In the genomic region with DNA sequence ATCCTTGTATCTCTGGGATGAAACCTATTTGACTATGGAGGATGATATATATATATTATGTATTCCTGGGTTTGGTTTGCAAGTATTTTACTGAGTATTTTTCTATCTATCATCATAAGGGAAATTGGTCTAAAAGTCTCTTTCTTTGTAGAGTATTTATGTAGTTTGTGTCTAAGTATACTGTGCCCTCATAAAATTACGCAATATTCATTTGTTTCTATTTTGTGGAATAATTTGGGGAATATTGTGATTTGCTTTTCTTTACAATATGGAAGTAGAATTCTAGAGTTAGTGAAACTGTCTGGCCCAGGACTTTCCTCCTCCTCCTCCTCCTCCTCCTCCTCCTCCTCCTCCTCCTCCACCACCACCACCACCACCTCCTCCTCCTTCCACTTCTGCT, we compare ENCODE assay signal across 21 mouse cellular contexts.
DNase-seq lines count a peak whose midpoint lies in the region; ATAC-seq and TF ChIP-seq lines count a peak whose summit lies in the region.
"Had no signal": no experiment of that assay in that cellular context is flagged by ENCODE, and none has a peak within 500 bp of the region (broad histone marks: within the 10 kb centered on the region; RNA-seq: fewer than 3 reads in every experiment).

No protein-coding gene starts in this region.

- ATAC-seq in cerebellum, adult (ENCODE audit: insufficient number of reproducible peaks, low FRiP score, low TSS enrichment) = no peak
- ATAC-seq in forebrain, embryonic 11.5 days (replicated peaks; ENCODE audit: low FRiP score) = no peak
- ATAC-seq: activated CD4-positive, CD25-positive, alpha-beta regulatory T cell, adult 4 months; CD4-positive, CD25-positive, alpha-beta regulatory T cell, adult 4 months; Patski had no signal

- TF ChIP-seq CTCF in C2C12 (IDR thresholded peaks at IDR 0.05; ENCODE audit: control insufficient read depth, insufficient read depth, insufficient read length) = no peak

- H3K79me2 ChIP-seq in C2C12 (ENCODE audit: control insufficient read depth, insufficient read depth) (no peaks in the 10 kb centered on the region), myocyte (ENCODE audit: control insufficient read depth, insufficient read depth) (no peaks in the 10 kb centered on the region)

- H3ac ChIP-seq in C2C12 (ENCODE audit: control insufficient read depth, insufficient read length, low read depth) = no peak overlapping the region
- no peak overlapping the region for H3ac ChIP-seq in myocyte (ENCODE audit: control insufficient read depth, insufficient read length)

- H3K9ac ChIP-seq in forebrain, embryonic 11.5 days (ENCODE audit: low read length) = no peak overlapping the region

- no peaks in the 10 kb centered on the region for H3K4me1 ChIP-seq in forebrain, embryonic 11.5 days (replicated peaks; ENCODE audit: control insufficient read depth, insufficient read depth, low read length)

- no peaks in the 10 kb centered on the region for H3K27me3 ChIP-seq in C2C12 (ENCODE audit: control insufficient read depth, insufficient read depth, insufficient read length)
- no peaks in the 10 kb centered on the region for H3K27me3 ChIP-seq in myocyte (ENCODE audit: control insufficient read depth, insufficient read depth, insufficient read length)
- H3K27me3 ChIP-seq in forebrain, embryonic 11.5 days (ENCODE audit: control insufficient read depth, insufficient read depth, low read length) = no peaks in the 10 kb centered on the region
- H3K27me3 ChIP-seq: CH12.LX, Patski had no signal

- H3K79me3 ChIP-seq in C2C12 (ENCODE audit: low read depth) = no peaks in the 10 kb centered on the region

- H3K4me3 ChIP-seq in C2C12 (ENCODE audit: insufficient read depth, poor library complexity, severe bottlenecking) (no peak overlapping the region), myocyte (no peak overlapping the region)
- H3K4me3 ChIP-seq in forebrain, embryonic 11.5 days (ENCODE audit: low read depth, low read length) = no peak overlapping the region

- no peak overlapping the region for H3K27ac ChIP-seq in forebrain, embryonic 11.5 days (ENCODE audit: low read depth, low read length)

- no peak for DNase-seq in forebrain, embryonic 11.5 days (ENCODE audit: low spot score)
- DNase-seq: adrenal gland, adult 2 months; adrenal gland, adult 8-10 months; adrenal gland, postnatal 10 days; adrenal gland, postnatal 14 days; adrenal gland, postnatal 25 days; adrenal gland, postnatal 36 days; B cell, adult 2 months; cerebellum, adult 11 months; cerebellum, adult 11-12 months; cerebellum, adult 18-20 months; cerebellum, adult 2 months; cerebellum, adult 8-10 months had no signal

- H3K4me2 ChIP-seq in myocyte (ENCODE audit: low read depth) = no peak overlapping the region
- H3K4me2 ChIP-seq in forebrain, embryonic 11.5 days (ENCODE audit: low read depth, low read length, severe bottlenecking) = no peak overlapping the region

- no peak for TF ChIP-seq POLR2A in myocyte (IDR thresholded peaks at IDR 0.05; ENCODE audit: insufficient read length, low read depth)

- 90% methylated on average over 1 of the region's 1 CpGs for WGBS in forebrain, embryonic 11.5 days

- no peaks in the 10 kb centered on the region for H3K9me3 ChIP-seq in forebrain, embryonic 11.5 days (ENCODE audit: control insufficient read depth, low read length)
- H3K9me3 ChIP-seq: G1E had no signal

- no peaks in the 10 kb centered on the region for H3K36me3 ChIP-seq in C2C12 (ENCODE audit: control insufficient read depth, insufficient read depth)
- no peaks in the 10 kb centered on the region for H3K36me3 ChIP-seq in myocyte (ENCODE audit: control insufficient read depth, insufficient read depth)
- no peaks in the 10 kb centered on the region for H3K36me3 ChIP-seq in forebrain, embryonic 11.5 days (ENCODE audit: control insufficient read depth, insufficient read depth, low read length)
- H3K36me3 ChIP-seq: G1E had no signal

TF ChIP-seq in C2C12, 6 proteins besides CTCF, POLR2A, EP300 and RAD21:
- TF ChIP-seq CEBPB (IDR thresholded peaks at IDR 0.05; ENCODE audit: low read depth) = peak; percentile 75
- no peak for TF ChIP-seq MYOD1 (IDR thresholded peaks at IDR 0.05; ENCODE audit: control insufficient read depth, insufficient read length, low read depth)

TF ChIP-seq in myocyte, 11 proteins besides CTCF, POLR2A, EP300 and RAD21:
- TF ChIP-seq USF1 (IDR thresholded peaks at IDR 0.05; ENCODE audit: low read depth) (no peak), CEBPB (IDR thresholded peaks at IDR 0.05; ENCODE audit: insufficient read depth, poor library complexity, severe bottlenecking) (peak; percentile 54; the same call in 1 of the 2 replicates)
